Mouse (Mus musculus) natural killer cell, adult 2 months (primary cell): ENCODE measurements at regions not wholly inside any gene's neighbourhood (a gene's known extent, or its start where the extent isn't known, plus 50 kb on each side); places are given as distances from the start of the nearest gene placed in this dataset.
A peak's percentile ranks its signal among the peaks of the same experiment; 100 is the strongest.
"Not testable (repeated sequence)": the region's sequence is repeated elsewhere in the genome, so short reads cannot be mapped to it uniquely, and the experiment has no call there.

Experiments
- DNase-seq, 2 experiments: peaks; one replicate each; pipeline ENCODE4 v3.0.0; 2022; ENCODE audit warnings: low spot score in 2 of 2

DNA sequence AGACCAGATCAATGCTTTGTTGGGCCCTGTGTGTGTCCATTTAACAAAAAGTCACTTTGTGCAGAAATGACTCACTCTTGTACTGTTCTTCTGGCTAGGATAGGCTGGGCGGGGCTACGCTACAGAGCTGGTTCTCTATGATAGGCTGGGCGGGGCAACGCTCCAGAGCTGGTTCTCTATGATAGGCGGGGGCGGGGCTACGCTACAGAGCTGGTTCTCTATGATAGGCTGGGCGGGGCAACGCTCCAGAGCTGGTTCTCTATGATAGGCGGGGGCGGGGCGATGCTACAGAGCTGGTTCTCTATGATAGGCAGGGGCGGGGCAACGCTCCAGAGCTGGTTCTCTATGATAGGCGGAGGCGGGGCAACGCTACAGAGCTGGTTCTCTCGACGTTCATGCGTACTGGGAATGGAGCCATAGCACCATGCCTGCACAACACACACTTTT is 80.6 kb upstream of the Ipo5 start:
- not testable (repeated sequence) for DNase-seq

GRCm38 (mm10) chr14:120831397-120831796 is 79.6 kb upstream of the Ipo5 start:
- no peak for DNase-seq

DNA sequence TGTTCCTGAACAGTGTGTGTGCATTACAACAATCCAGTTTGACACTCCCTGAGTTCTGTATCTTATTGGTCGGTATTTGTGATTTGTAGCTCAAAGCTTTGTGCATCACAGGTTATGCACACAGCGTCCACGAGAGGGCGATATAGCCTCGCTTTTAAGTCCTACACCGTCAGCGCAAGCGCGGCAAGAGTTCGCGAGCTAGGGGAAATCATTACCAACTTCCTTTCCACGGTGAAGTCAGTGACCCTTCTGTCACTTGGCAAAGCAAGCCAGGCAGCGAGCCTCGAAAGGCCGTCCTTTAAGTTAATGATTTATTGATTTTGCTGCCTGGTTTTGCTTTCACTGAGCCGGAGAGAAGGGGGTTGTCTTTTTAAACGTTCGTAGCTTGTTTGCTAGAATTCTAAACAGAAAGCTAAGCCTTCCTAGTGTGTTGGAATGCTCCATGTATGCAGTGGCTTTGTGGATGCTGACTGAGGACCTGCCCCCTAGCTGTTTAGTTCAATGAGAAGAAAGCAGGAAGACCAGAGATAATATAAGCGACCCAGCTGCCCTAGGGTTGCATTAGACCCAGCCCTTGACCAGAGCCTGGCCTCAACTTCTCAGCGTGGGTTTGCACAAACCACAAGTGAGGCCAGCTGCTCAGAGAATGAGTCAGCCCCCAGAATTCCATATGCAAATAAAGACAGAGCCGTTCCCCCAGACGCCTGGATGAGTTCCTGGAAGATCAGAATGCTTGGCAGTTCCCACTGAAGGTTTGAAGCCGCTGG is 79.0 kb upstream of the Ipo5 start:
- peak; percentile 79 to 85 for DNase-seq

- DNase-seq, result no peak
Measured at GRCm38 (mm10) chr14:120834821-120835220, 76.2 kb upstream of the Ipo5 start.

GRCm38 (mm10) chr14:120835758-120836157 is 75.3 kb upstream of the Ipo5 start:
- no peak for DNase-seq

DNA sequence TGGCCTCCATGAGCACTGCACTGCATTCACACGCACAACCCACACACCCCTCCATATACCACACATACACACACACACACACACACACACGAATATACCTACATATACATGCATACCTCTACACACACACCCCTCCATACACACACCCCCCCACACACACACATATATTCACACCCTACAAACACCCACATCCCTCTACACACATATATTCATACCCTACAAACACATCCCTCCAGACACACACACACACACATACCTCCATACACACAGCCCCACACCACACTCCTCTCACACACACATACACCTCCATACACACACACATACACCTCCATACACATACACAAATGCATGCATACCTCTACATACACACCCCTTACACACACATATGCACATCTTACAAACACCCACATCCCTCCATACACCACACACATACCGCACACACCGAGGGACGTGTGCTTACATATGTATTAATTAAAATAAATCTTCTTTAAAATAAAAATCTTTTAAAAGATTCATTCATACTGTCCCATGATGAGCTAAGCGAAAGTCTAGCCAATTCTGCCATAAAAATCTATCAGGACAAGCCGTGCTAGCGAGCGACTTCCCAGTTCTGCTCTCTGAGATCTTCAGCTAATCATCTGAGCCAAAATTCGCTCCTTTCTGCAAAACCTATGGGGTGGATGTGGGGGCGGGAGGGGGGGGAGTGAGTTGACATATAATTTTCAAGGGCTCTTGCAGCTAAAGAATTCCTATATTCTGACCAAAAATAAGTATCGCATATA is 74.3 kb upstream of the Ipo5 start:
- no peak for DNase-seq

GRCm38 (mm10) chr14:120840900-120841299 is 70.1 kb upstream of the Ipo5 start:
- no peak for DNase-seq

DNA sequence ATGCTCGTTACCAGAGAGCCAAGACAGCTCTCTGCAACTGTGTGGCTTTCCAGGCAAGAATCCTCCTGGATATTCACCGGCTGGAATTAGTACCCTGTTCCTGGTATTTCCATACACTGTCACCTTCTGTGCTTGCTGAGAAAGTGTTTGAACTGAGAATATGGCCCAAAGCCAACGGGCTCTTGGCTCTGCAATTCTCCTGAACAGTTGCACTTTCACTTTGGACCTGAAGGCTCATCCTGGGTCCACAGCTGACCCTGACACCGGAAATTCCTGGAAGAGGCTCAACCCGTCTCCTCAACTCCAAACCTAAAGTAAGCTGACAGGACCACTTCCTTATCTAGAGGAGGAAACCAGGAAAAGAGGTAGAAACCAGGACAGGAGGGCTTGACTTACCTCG is 69.7 kb upstream of the Ipo5 start:
- no peak for DNase-seq

DNA sequence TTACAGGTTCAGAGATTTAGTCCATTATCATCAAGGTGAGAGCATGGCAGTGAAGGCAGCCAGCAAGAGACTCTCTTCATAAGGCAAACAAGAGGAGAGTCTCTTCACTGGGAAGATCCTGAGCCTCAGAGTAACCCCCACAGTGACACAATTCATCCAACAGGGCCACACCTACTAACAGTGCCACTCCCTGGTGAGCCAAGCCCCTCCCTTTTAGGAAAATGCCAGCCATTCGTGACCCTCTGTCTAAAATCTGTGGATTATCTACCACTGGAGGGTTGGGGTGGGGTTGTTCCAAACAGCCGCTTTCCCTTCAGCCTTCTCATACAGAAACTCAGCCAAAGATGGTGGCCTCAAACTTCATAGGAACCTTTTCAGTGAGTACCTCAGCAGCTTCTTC is 65.9 kb upstream of the Ipo5 start:
- DNase-seq, result no peak

GRCm38 (mm10) chr14:120846073-120846850 is 64.8 kb upstream of the Ipo5 start:
- no peak for DNase-seq

DNA sequence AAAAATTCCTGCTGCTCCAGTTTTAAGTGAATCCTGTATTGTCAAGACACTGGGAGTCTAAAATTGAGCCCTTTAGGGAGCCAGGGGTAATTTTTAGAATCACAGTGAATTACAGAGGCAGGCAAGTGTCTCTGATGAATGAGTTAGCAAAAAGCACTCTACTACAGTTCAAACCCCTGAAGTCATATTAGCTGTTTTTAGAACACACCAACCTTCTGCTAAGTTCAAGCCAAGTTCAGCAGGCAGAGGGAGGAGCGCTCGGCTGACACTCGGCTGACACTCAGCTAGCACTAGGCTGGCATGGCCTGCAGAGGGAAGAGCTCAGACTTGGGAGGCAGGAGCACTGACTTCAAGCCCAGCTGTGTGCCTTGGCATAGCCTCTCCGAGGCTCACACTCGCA is 64.0 kb upstream of the Ipo5 start:
- no peak for DNase-seq

DNA sequence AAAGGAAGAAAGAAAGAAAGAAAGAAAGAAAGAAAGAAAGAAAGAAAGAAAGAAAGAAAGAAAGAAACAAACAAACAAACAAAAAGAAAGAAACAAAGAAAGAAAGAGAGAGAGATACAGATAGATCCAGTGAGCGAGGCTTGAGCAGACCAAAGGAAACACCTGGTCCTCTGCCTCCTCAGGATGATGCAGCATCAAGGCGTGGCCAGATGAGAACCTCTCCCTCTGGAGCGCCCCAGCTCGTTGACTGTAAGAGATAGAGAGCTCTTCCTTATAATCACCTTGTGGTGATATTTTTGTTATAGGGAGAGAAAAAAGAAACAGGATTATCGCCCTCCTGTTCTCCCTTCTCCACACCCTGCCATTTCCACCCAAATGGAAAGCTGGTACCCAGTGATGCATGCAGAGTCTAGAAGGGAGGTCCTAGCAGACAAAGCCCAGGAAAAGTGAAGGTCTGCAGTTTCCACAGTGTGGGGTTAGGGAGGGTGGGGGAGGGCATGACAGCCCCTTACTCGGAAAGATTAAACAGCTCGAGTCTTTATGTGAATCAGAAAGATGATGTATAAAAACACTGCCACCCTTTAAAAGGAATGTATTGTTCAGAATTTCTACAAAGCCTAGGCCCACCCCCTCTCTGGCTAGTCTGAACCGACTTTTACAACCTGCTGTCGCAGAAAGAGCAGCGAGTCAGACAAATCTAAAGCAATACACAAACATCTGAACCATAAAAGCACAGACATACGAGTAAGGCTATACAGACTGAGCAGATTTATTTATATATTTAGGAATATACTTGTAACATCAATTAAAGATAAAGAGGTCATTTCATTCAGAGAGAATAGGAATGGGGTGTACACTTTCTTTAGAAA is 62.7 kb upstream of the Ipo5 start:
- no peak for DNase-seq

GRCm38 (mm10) chr14:120849159-120849558 is 61.9 kb upstream of the Ipo5 start:
- no peak for DNase-seq

GRCm38 (mm10) chr14:120853643-120854042 is 57.4 kb upstream of the Ipo5 start:
- DNase-seq, result no peak

GRCm38 (mm10) chr14:120854559-120854958 is 56.5 kb upstream of the Ipo5 start:
- DNase-seq, result no peak

- no peak for DNase-seq
Measured at GRCm38 (mm10) chr14:120855181-120855580, 55.8 kb upstream of the Ipo5 start.
